Mouse (Mus musculus): ENCODE data around the gene Gm5142. TPM values are rescaled to one million over a fixed set of nuclear protein-coding genes. Genes with fewer than 3 reads are reported as not detected.

The Gm5142 gene
- polyA plus RNA-seq (2016; fragmentation: Nextera tagmentation; extraction: Ambion mirVana) = not detected in 2 replicates

- WGBS = 92% methylated on average over 3 of the region's 3 CpGs
- H3K4me3 ChIP-seq = no peak within 1 kb of the TSS
- no peaks in the 10 kb centered on the region for H3K36me3 ChIP-seq
- H3K27me3 ChIP-seq = no peaks in the 10 kb centered on the region
- no peak within 1 kb of the TSS for H3K4me2 ChIP-seq (replicated peaks)
- H3K27ac ChIP-seq = no peak within 1 kb of the TSS
- no peak within 1 kb of the TSS for H3K9ac ChIP-seq
- ATAC-seq (ENCODE audit: low FRiP score) = no peak
- no peaks in the 10 kb centered on the region for H3K9me3 ChIP-seq (replicated peaks)
- no peaks in the 10 kb centered on the region for H3K4me1 ChIP-seq
Observed at GRCm38 (mm10) chr14:59178649-59179048, at the start of gene Gm5142. Gene Gm5142 (minus strand): TSS chr14:59178749.

GRCm38 (mm10) chr14:59226240-59226639 lies 47.7 kb upstream of the Gm5142 start:
- Histone ChIP-seq H3K36me3 (peaks cover 90% of the 10 kb centered on the region), H3K27ac (no peak overlapping the region), H3K9me3 (replicated peaks) (no peaks in the 10 kb centered on the region), H3K4me2 (replicated peaks) (no peak overlapping the region), H3K27me3 (no peaks in the 10 kb centered on the region), H3K4me3 (no peak overlapping the region), H3K9ac (no peak overlapping the region), H3K4me1 (no peaks in the 10 kb centered on the region)
- 96% methylated on average over 11 of the region's 11 CpGs for WGBS
- ATAC-seq (ENCODE audit: low FRiP score) = no peak

GRCm38 (mm10) chr14:59219241-59219640 lies 40.7 kb upstream of the Gm5142 start:
- no peak for ATAC-seq (ENCODE audit: low FRiP score)
- H3K4me2 ChIP-seq (replicated peaks) = no peak overlapping the region
- peaks cover 81% of the 10 kb centered on the region for H3K36me3 ChIP-seq
- 85% methylated on average over 3 of the region's 3 CpGs for WGBS
- H3K27me3 ChIP-seq = no peaks in the 10 kb centered on the region
- no peak overlapping the region for H3K9ac ChIP-seq
- no peaks in the 10 kb centered on the region for H3K9me3 ChIP-seq (replicated peaks)
- H3K4me1 ChIP-seq = no peaks in the 10 kb centered on the region
- no peak overlapping the region for H3K4me3 ChIP-seq
- no peak overlapping the region for H3K27ac ChIP-seq

GRCm38 (mm10) chr14:59209816-59210215 lies 31.3 kb upstream of the Gm5142 start:
- no peaks in the 10 kb centered on the region for H3K27me3 ChIP-seq
- ATAC-seq (ENCODE audit: low FRiP score) = no peak
- WGBS = 95% methylated on average over 2 of the region's 2 CpGs

GRCm38 (mm10) chr14:59209003-59209402 lies 30.5 kb upstream of the Gm5142 start:
- Histone ChIP-seq H3K9me3 (replicated peaks) (no peaks in the 10 kb centered on the region), H3K4me1 (peaks cover 30% of the 10 kb centered on the region), H3K27ac (no peak overlapping the region), H3K4me3 (no peak overlapping the region), H3K27me3 (no peaks in the 10 kb centered on the region), H3K4me2 (replicated peaks) (no peak overlapping the region), H3K9ac (no peak overlapping the region), H3K36me3 (peaks cover 17% of the 10 kb centered on the region)
- ATAC-seq (ENCODE audit: low FRiP score) = no peak
- 89% methylated on average over 7 of the region's 7 CpGs for WGBS

More at GRCm38 (mm10) chr14:59209816-59210215, 31.3 kb upstream of the Gm5142 start:
- H3K27ac ChIP-seq = no peak overlapping the region
- H3K36me3 ChIP-seq = peaks cover 23% of the 10 kb centered on the region
- H3K4me1 ChIP-seq = peaks cover 22% of the 10 kb centered on the region
- no peaks in the 10 kb centered on the region for H3K9me3 ChIP-seq (replicated peaks)
- H3K4me2 ChIP-seq (replicated peaks) = no peak overlapping the region
- no peak overlapping the region for H3K9ac ChIP-seq
- H3K4me3 ChIP-seq = no peak overlapping the region

- Histone ChIP-seq H3K4me2 (replicated peaks) (peak overlapping the region; percentile 30), H3K4me1 (peaks cover 45% of the 10 kb centered on the region), H3K36me3 (no peaks in the 10 kb centered on the region), H3K27me3 (no peaks in the 10 kb centered on the region), H3K9me3 (replicated peaks) (no peaks in the 10 kb centered on the region), H3K9ac (no peak overlapping the region), H3K4me3 (no peak overlapping the region), H3K27ac (no peak overlapping the region; the same call in 1 of the 2 replicates)
- 35% methylated on average over 10 of the region's 10 CpGs for WGBS
- ATAC-seq (ENCODE audit: low FRiP score) = no peak
Observed at GRCm38 (mm10) chr14:59205976-59206583, 27.5 kb upstream of the Gm5142 start.

GRCm38 (mm10) chr14:59205461-59205860 lies 26.9 kb upstream of the Gm5142 start:
- no peaks in the 10 kb centered on the region for H3K9me3 ChIP-seq (replicated peaks)
- ATAC-seq (ENCODE audit: low FRiP score) = no peak

GRCm38 (mm10) chr14:59201604-59202215 lies 23.2 kb upstream of the Gm5142 start:
- H3K27ac ChIP-seq = peak overlapping the region; percentile 98
- peak overlapping the region; percentile 83 for H3K4me3 ChIP-seq
- H3K4me2 ChIP-seq (replicated peaks) = peak overlapping the region; percentile 80
- peaks cover 39% of the 10 kb centered on the region for H3K4me1 ChIP-seq
- H3K9ac ChIP-seq = peak overlapping the region; percentile 95
- H3K27me3 ChIP-seq = no peaks in the 10 kb centered on the region
- H3K36me3 ChIP-seq = no peaks in the 10 kb centered on the region
- 1% methylated on average over 21 of the region's 21 CpGs for WGBS
- no peak for ATAC-seq (ENCODE audit: low FRiP score)
- no peaks in the 10 kb centered on the region for H3K9me3 ChIP-seq (replicated peaks)

More at GRCm38 (mm10) chr14:59205461-59205860, 26.9 kb upstream of the Gm5142 start:
- peaks cover 45% of the 10 kb centered on the region for H3K4me1 ChIP-seq
- WGBS = 29% methylated on average over 7 of the region's 7 CpGs
- H3K9ac ChIP-seq = 0 out of 2 replicates have a peak overlapping the region, but pooled peaks have one; percentile 27
- no peaks in the 10 kb centered on the region for H3K36me3 ChIP-seq
- peak overlapping the region; percentile 39 for H3K4me2 ChIP-seq (replicated peaks)
- H3K4me3 ChIP-seq = 0 out of 2 replicates have a peak overlapping the region, but pooled peaks have one; percentile 8
- H3K27ac ChIP-seq = peak overlapping the region; percentile 66; the same call in 1 of the 2 replicates
- no peaks in the 10 kb centered on the region for H3K27me3 ChIP-seq

- Histone ChIP-seq H3K4me1 (peaks cover 33% of the 10 kb centered on the region), H3K27me3 (no peaks in the 10 kb centered on the region), H3K4me3 (peak within 1 kb of the TSS; percentile 83), H3K36me3 (no peaks in the 10 kb centered on the region), H3K9ac (peak within 1 kb of the TSS; percentile 95), H3K27ac (peak within 1 kb of the TSS; percentile 98), H3K4me2 (replicated peaks) (peak within 1 kb of the TSS; percentile 80), H3K9me3 (replicated peaks) (no peaks in the 10 kb centered on the region)
- peak; percentile 97 for ATAC-seq (ENCODE audit: low FRiP score)
- WGBS = under 1% methylated on average over 86 of the region's 96 CpGs
Observed at GRCm38 (mm10) chr14:59200711-59201603, 22.4 kb upstream of the Gm5142 start, which contains the start of gene Rcbtb1. Gene Rcbtb1 (plus strand): TSS chr14:59201209.

- Histone ChIP-seq H3K27me3 (no peaks in the 10 kb centered on the region), H3K9ac (no peak overlapping the region), H3K36me3 (no peaks in the 10 kb centered on the region), H3K4me1 (no peaks in the 10 kb centered on the region), H3K4me2 (replicated peaks) (no peak overlapping the region), H3K4me3 (no peak overlapping the region), H3K9me3 (replicated peaks) (no peaks in the 10 kb centered on the region), H3K27ac (no peak overlapping the region)
- no peak for ATAC-seq (ENCODE audit: low FRiP score)
- 79% methylated on average over 2 of the region's 2 CpGs for WGBS
Observed at GRCm38 (mm10) chr14:59186121-59186520, 7.6 kb upstream of the Gm5142 start.

GRCm38 (mm10) chr14:59185514-59185913 lies 7.0 kb upstream of the Gm5142 start:
- Histone ChIP-seq H3K27ac (no peak overlapping the region), H3K9ac (no peak overlapping the region), H3K4me1 (no peaks in the 10 kb centered on the region), H3K4me3 (no peak overlapping the region), H3K9me3 (replicated peaks) (no peaks in the 10 kb centered on the region), H3K36me3 (no peaks in the 10 kb centered on the region), H3K27me3 (no peaks in the 10 kb centered on the region), H3K4me2 (replicated peaks) (no peak overlapping the region)
- ATAC-seq (ENCODE audit: low FRiP score) = no peak

- no peak overlapping the region for H3K4me3 ChIP-seq
- no peak overlapping the region for H3K9ac ChIP-seq
- no peak for ATAC-seq (ENCODE audit: low FRiP score)
- H3K27ac ChIP-seq = no peak overlapping the region
- no peak overlapping the region for H3K4me2 ChIP-seq (replicated peaks)
- H3K9me3 ChIP-seq (replicated peaks) = no peaks in the 10 kb centered on the region
- no peaks in the 10 kb centered on the region for H3K4me1 ChIP-seq
- no peaks in the 10 kb centered on the region for H3K36me3 ChIP-seq
- H3K27me3 ChIP-seq = no peaks in the 10 kb centered on the region
- WGBS = 79% methylated on average over 2 of the region's 2 CpGs
Observed at GRCm38 (mm10) chr14:59182732-59183131, 4.2 kb upstream of the Gm5142 start.
